Mouse (Mus musculus) forebrain, postnatal 0 days (tissue): ENCODE data around the gene Sox5. TPM values are rescaled to one million over a fixed set of nuclear protein-coding genes. Genes with fewer than 3 reads are reported as not detected.

Experiments
- ATAC-seq: fragments of 200-750 bp; cut with Nextera tagmentation; 2 replicates; pipeline ENCODE4 v1.8.0; 2017; ENCODE audit warnings: mild to moderate bottlenecking, moderate library complexity
- DNase-seq: peaks from one replicate; pipeline ENCODE4 v3.0.0-alpha.2; 2015
- H3K27ac ChIP-seq: fragments of 300-500 bp; sonication (generic); 2 replicates; pipeline ENCODE4 v1.5.1; 2014; ENCODE audit warnings: low read depth, mild to moderate bottlenecking, antibody characterized with exemption, low read length, moderate library complexity, mixed read lengths
- H3K27me3 ChIP-seq: fragments of 300-500 bp; sonication (generic); 2 replicates; pipeline ENCODE4 v1.6.1; 2014; ENCODE audit warnings: mild to moderate bottlenecking, low read length, mixed read lengths; ENCODE audit not compliant: insufficient read depth
- H3K36me3 ChIP-seq: fragments of 300-500 bp; sonication (generic); 2 replicates; pipeline ENCODE4 v1.6.1; 2014; ENCODE audit warnings: mild to moderate bottlenecking, moderate library complexity; ENCODE audit not compliant: insufficient read depth
- H3K4me1 ChIP-seq: fragments of 300-500 bp; sonication (generic); 2 replicates; pipeline ENCODE4 v1.6.1; 2014; ENCODE audit warnings: antibody characterized with exemption; ENCODE audit not compliant: insufficient read depth
- H3K4me2 ChIP-seq: fragments of 300-500 bp; sonication (generic); 2 replicates; pipeline ENCODE4 v1.6.1; 2014; ENCODE audit warnings: low read depth, mild to moderate bottlenecking, moderate library complexity
- H3K4me3 ChIP-seq: fragments of 300-500 bp; sonication (generic); 2 replicates; pipeline ENCODE4 v1.5.1; 2014; ENCODE audit warnings: low read depth, low read length, mixed read lengths
- H3K9ac ChIP-seq: fragments of 300-500 bp; sonication (generic); 2 replicates; pipeline ENCODE4 v1.6.1; 2014; ENCODE audit warnings: mild to moderate bottlenecking
- H3K9me3 ChIP-seq: fragments of 300-500 bp; sonication (generic); 2 replicates; pipeline ENCODE4 v1.6.1; 2016; ENCODE audit warnings: low read length
- CTCF ChIP-seq: sonication (generic); IDR thresholded peaks from 2 replicates; pipeline ENCODE4 v1.5.1; 2016; ENCODE audit warnings: antibody characterized with exemption, control low read depth, low read depth
- WGBS: fragments of 180-500 bp; shearing (Covaris S2); extraction: QIAGEN DNeasy Blood & Tissue Kit; methylation state at CpG from one replicate; pipeline ENCODE4 v1.1.7; 2014; 5-methylcytosine and 5-hydroxymethylcytosine counted together
- polyA plus RNA-seq: library from polyadenylated mRNA; unstranded; fragments of >200 nt; fragmentation: Nextera tagmentation; extraction: Ambion mirVana; gene quantifications from 2 replicates; pipeline ENCODE4 v1.2.1, GENCODE M21; 2015
- total RNA-seq: library from RNA; depleted of rRNA; stranded (reverse); fragments of >200 nt; gene quantifications from 2 replicates; pipeline ENCODE4 v1.2.3, GENCODE M21; 2014

Sox5 gene
- total and polyA plus RNA-seq, 2 experiments from 2014 or later, result 31.6 to 62.8 TPM

- no peaks in the 10 kb centered on the region for H3K36me3 ChIP-seq
- no peak for TF ChIP-seq CTCF
- no peak overlapping the region for H3K4me2 ChIP-seq
- H3K27me3 ChIP-seq, result no peaks in the 10 kb centered on the region
- ATAC-seq, result no peak
- no peak for DNase-seq
- WGBS, result 89% methylated on average over 4 of the region's 4 CpGs
- H3K4me1 ChIP-seq, result no peaks in the 10 kb centered on the region
- H3K9ac ChIP-seq, result no peak overlapping the region
- no peaks in the 10 kb centered on the region for H3K9me3 ChIP-seq
- H3K27ac ChIP-seq, result no peak overlapping the region
- no peak overlapping the region for H3K4me3 ChIP-seq
These were observed 458.4 kb downstream of the Sox5 start for GRCm38 (mm10) chr6:144323372-144323771.

- H3K27ac ChIP-seq, result no peak overlapping the region
- DNase-seq (no peak), ATAC-seq (no peak)
- no peaks in the 10 kb centered on the region for H3K4me1 ChIP-seq
- WGBS, result 76% methylated on average over 13 of the region's 13 CpGs
- H3K9me3 ChIP-seq, result no peaks in the 10 kb centered on the region
- no peak overlapping the region for H3K9ac ChIP-seq
- no peak overlapping the region for H3K4me3 ChIP-seq
- H3K4me2 ChIP-seq, result no peak overlapping the region
- H3K27me3 ChIP-seq, result no peaks in the 10 kb centered on the region
- no peaks in the 10 kb centered on the region for H3K36me3 ChIP-seq
- no peak for TF ChIP-seq CTCF
These were observed 459.3 kb downstream of the Sox5 start for GRCm38 (mm10) chr6:144322297-144323047.

- Histone ChIP-seq H3K36me3 (no peaks in the 10 kb centered on the region), H3K9me3 (no peaks in the 10 kb centered on the region), H3K27me3 (no peaks in the 10 kb centered on the region), H3K9ac (no peak overlapping the region), H3K4me1 (no peaks in the 10 kb centered on the region), H3K4me3 (no peak overlapping the region), H3K4me2 (no peak overlapping the region), H3K27ac (no peak overlapping the region)
- DNase-seq (no peak), ATAC-seq (no peak)
- TF ChIP-seq CTCF, result no peak
These were observed 461.4 kb downstream of the Sox5 start for GRCm38 (mm10) chr6:144320327-144320726.

- no peak overlapping the region for H3K27ac ChIP-seq
- ATAC-seq (no peak), DNase-seq (no peak)
- TF ChIP-seq CTCF, result no peak
- H3K4me2 ChIP-seq, result no peak overlapping the region
- no peaks in the 10 kb centered on the region for H3K9me3 ChIP-seq
- no peaks in the 10 kb centered on the region for H3K36me3 ChIP-seq
- WGBS, result 66% methylated on average over 6 of the region's 6 CpGs
- H3K27me3 ChIP-seq, result no peaks in the 10 kb centered on the region
- no peak overlapping the region for H3K9ac ChIP-seq
- H3K4me3 ChIP-seq, result no peak overlapping the region
- no peaks in the 10 kb centered on the region for H3K4me1 ChIP-seq
These were observed 462.1 kb downstream of the Sox5 start for GRCm38 (mm10) chr6:144319717-144320116.

- no peak overlapping the region for H3K9ac ChIP-seq
- no peaks in the 10 kb centered on the region; the same call in 1 of the 2 replicates for H3K4me1 ChIP-seq
- H3K4me2 ChIP-seq, result no peak overlapping the region
- H3K36me3 ChIP-seq, result no peaks in the 10 kb centered on the region
- DNase-seq (peak; percentile 34), ATAC-seq (peak; percentile 82; the same call in 1 of the 2 replicates)
- H3K27me3 ChIP-seq, result no peaks in the 10 kb centered on the region
- H3K4me3 ChIP-seq, result no peak overlapping the region
- no peak for TF ChIP-seq CTCF
- peak overlapping the region; percentile 50; the same call in 1 of the 2 replicates for H3K27ac ChIP-seq
- WGBS, result 21% methylated on average over 17 of the region's 17 CpGs
- H3K9me3 ChIP-seq, result no peaks in the 10 kb centered on the region
These were observed 468.7 kb downstream of the Sox5 start for GRCm38 (mm10) chr6:144312781-144313754.

- DNase-seq (no peak), ATAC-seq (peak; percentile 39; the same call in 1 of the 2 replicates)
- no peaks in the 10 kb centered on the region for H3K36me3 ChIP-seq
- H3K9me3 ChIP-seq, result no peaks in the 10 kb centered on the region
- no peaks in the 10 kb centered on the region for H3K27me3 ChIP-seq
- WGBS, result 33% methylated on average over 7 of the region's 7 CpGs
- H3K27ac ChIP-seq, result peak overlapping the region; percentile 50; the same call in 1 of the 2 replicates
- H3K9ac ChIP-seq, result no peak overlapping the region
- H3K4me2 ChIP-seq, result no peak overlapping the region
- H3K4me3 ChIP-seq, result no peak overlapping the region
- TF ChIP-seq CTCF, result no peak
- H3K4me1 ChIP-seq, result no peaks in the 10 kb centered on the region; the same call in 1 of the 2 replicates
These were observed 469.4 kb downstream of the Sox5 start for GRCm38 (mm10) chr6:144312282-144312780.

GRCm38 (mm10) chr6:144311754-144312153 lies 470.0 kb downstream of the Sox5 start:
- DNase-seq, result no peak
- ATAC-seq, result no peak
- Histone ChIP-seq H3K4me1 (no peaks in the 10 kb centered on the region; the same call in 1 of the 2 replicates), H3K36me3 (no peaks in the 10 kb centered on the region), H3K4me2 (no peak overlapping the region), H3K9ac (no peak overlapping the region), H3K9me3 (no peaks in the 10 kb centered on the region), H3K27ac (no peak overlapping the region), H3K27me3 (no peaks in the 10 kb centered on the region), H3K4me3 (no peak overlapping the region)
- 49% methylated on average over 4 of the region's 4 CpGs for WGBS
- TF ChIP-seq CTCF, result no peak
